Mouse (Mus musculus) midbrain, embryonic 13.5 days (tissue): ENCODE results near the gene Dnal1. TPM values are rescaled to one million over a fixed set of nuclear protein-coding genes. Genes with fewer than 3 reads are reported as not detected.

Source experiments
- ATAC-seq: fragments of 200-750 bp; cut with Nextera tagmentation; 2 replicates; pipeline ENCODE4 v1.8.0; 2017; ENCODE audit warnings: mild to moderate bottlenecking, moderate TSS enrichment, moderate library complexity
- H3K27ac ChIP-seq: fragments of 300-500 bp; sonication (generic); 2 replicates; pipeline ENCODE4 v1.5.1; 2015; ENCODE audit warnings: inconsistent platforms, mild to moderate bottlenecking, moderate library complexity
- H3K27me3 ChIP-seq: fragments of 300-500 bp; sonication (generic); 2 replicates; pipeline ENCODE4 v1.6.1; 2015; ENCODE audit warnings: mild to moderate bottlenecking, inconsistent platforms
- H3K36me3 ChIP-seq: fragments of 300-500 bp; sonication (generic); 2 replicates; pipeline ENCODE4 v1.6.1; 2015; ENCODE audit warnings: mild to moderate bottlenecking, inconsistent platforms
- H3K4me1 ChIP-seq: fragments of 300-500 bp; sonication (generic); replicated peaks from 2 replicates; pipeline ENCODE4 v1.6.1; 2015; ENCODE audit warnings: inconsistent platforms
- H3K4me2 ChIP-seq: fragments of 300-500 bp; sonication (generic); replicated peaks from 2 replicates; pipeline ENCODE4 v1.6.1; 2015; ENCODE audit warnings: moderate library complexity, mild to moderate bottlenecking, inconsistent platforms
- H3K4me3 ChIP-seq: fragments of 300-500 bp; sonication (generic); replicated peaks from 2 replicates; pipeline ENCODE4 v1.5.1; 2015; ENCODE audit warnings: mild to moderate bottlenecking, inconsistent platforms
- H3K9ac ChIP-seq: fragments of 300-500 bp; sonication (generic); replicated peaks from 2 replicates; pipeline ENCODE4 v1.6.1; 2015; ENCODE audit warnings: mild to moderate bottlenecking, inconsistent platforms
- H3K9me3 ChIP-seq: fragments of 300-500 bp; sonication (generic); 2 replicates; pipeline ENCODE4 v1.6.1; 2016; ENCODE audit warnings: mild to moderate bottlenecking, inconsistent platforms
- WGBS: fragments of 180-500 bp; shearing (Covaris S2); methylation state at CpG from one replicate; pipeline ENCODE4 v1.1.7; 2015; 5-methylcytosine and 5-hydroxymethylcytosine counted together
- polyA plus RNA-seq: library from polyadenylated mRNA; unstranded; fragments of >200 nt; fragmentation: Nextera tagmentation; extraction: Ambion mirVana; gene quantifications from 2 replicates; pipeline ENCODE4 v1.2.1, GENCODE M21; 2015

Gene Dnal1
- polyA plus RNA-seq, 1 experiment from 2014 or later: 9.7 TPM

GRCm38 (mm10) chr12:84180701-84181435 lies 66.7 kb downstream of the Dnal1 start:
- Histone ChIP-seq H3K4me3 (no peak overlapping the region), H3K36me3 (no peaks in the 10 kb centered on the region), H3K4me1 (peaks cover 59% of the 10 kb centered on the region), H3K9me3 (no peaks in the 10 kb centered on the region), H3K4me2 (no peak overlapping the region), H3K9ac (0 out of 2 replicates have a peak overlapping the region, but pooled peaks have one; percentile 24), H3K27me3 (no peaks in the 10 kb centered on the region), H3K27ac (peak overlapping the region; percentile 74)
- 65% methylated on average over 8 of the region's 8 CpGs for WGBS
- ATAC-seq: peak; percentile 86

- 0 out of 2 replicates have a peak overlapping the region, but pooled peaks have one; percentile 74 for H3K27ac ChIP-seq
- H3K9me3 ChIP-seq: no peaks in the 10 kb centered on the region
- H3K9ac ChIP-seq: no peak overlapping the region
- no peak overlapping the region for H3K4me3 ChIP-seq
- ATAC-seq: no peak
- no peaks in the 10 kb centered on the region for H3K27me3 ChIP-seq
- H3K4me2 ChIP-seq: peak overlapping the region; percentile 9; the same call in 1 of the 2 replicates
- H3K4me1 ChIP-seq: peaks cover 52% of the 10 kb centered on the region
- WGBS: 73% methylated on average over 6 of the region's 6 CpGs
- no peaks in the 10 kb centered on the region for H3K36me3 ChIP-seq
These were observed 67.8 kb downstream of the Dnal1 start for GRCm38 (mm10) chr12:84181999-84182398.

- H3K9ac ChIP-seq: no peak overlapping the region
- WGBS: 85% methylated on average over 5 of the region's 5 CpGs
- H3K27me3 ChIP-seq: no peaks in the 10 kb centered on the region
- no peaks in the 10 kb centered on the region for H3K9me3 ChIP-seq
- H3K36me3 ChIP-seq: no peaks in the 10 kb centered on the region
- no peak for ATAC-seq
- H3K4me2 ChIP-seq: no peak overlapping the region
- H3K4me3 ChIP-seq: no peak overlapping the region
- peaks cover 59% of the 10 kb centered on the region for H3K4me1 ChIP-seq
- H3K27ac ChIP-seq: no peak overlapping the region
These were observed 70.8 kb downstream of the Dnal1 start for GRCm38 (mm10) chr12:84184979-84185378.

- Histone ChIP-seq H3K36me3 (no peaks in the 10 kb centered on the region), H3K9ac (no peak overlapping the region), H3K4me1 (peaks cover 59% of the 10 kb centered on the region), H3K27ac (no peak overlapping the region), H3K4me2 (no peak overlapping the region), H3K4me3 (no peak overlapping the region), H3K9me3 (no peaks in the 10 kb centered on the region), H3K27me3 (no peaks in the 10 kb centered on the region)
- WGBS: 73% methylated on average over 6 of the region's 6 CpGs
- no peak for ATAC-seq
These were observed 71.4 kb downstream of the Dnal1 start for GRCm38 (mm10) chr12:84185547-84185946.

- H3K4me2 ChIP-seq: no peak overlapping the region
- no peak for ATAC-seq
- no peak overlapping the region for H3K9ac ChIP-seq
- no peak overlapping the region for H3K4me3 ChIP-seq
- H3K4me1 ChIP-seq: peaks cover 59% of the 10 kb centered on the region
- no peaks in the 10 kb centered on the region for H3K9me3 ChIP-seq
- H3K36me3 ChIP-seq: no peaks in the 10 kb centered on the region
- H3K27ac ChIP-seq: no peak overlapping the region
- H3K27me3 ChIP-seq: no peaks in the 10 kb centered on the region
- 60% methylated on average over 3 of the region's 3 CpGs for WGBS
These were observed 72.4 kb downstream of the Dnal1 start for GRCm38 (mm10) chr12:84186536-84186935.

- no peak overlapping the region for H3K4me2 ChIP-seq
- H3K9ac ChIP-seq: no peak overlapping the region
- H3K36me3 ChIP-seq: no peaks in the 10 kb centered on the region
- WGBS: 69% methylated on average over 5 of the region's 5 CpGs
- no peak overlapping the region for H3K27ac ChIP-seq
- H3K4me3 ChIP-seq: no peak overlapping the region
- H3K9me3 ChIP-seq: no peaks in the 10 kb centered on the region
- H3K27me3 ChIP-seq: no peaks in the 10 kb centered on the region
- peaks cover 59% of the 10 kb centered on the region for H3K4me1 ChIP-seq
- no peak; the same call in 1 of the 2 replicates for ATAC-seq
These were observed 72.8 kb downstream of the Dnal1 start for GRCm38 (mm10) chr12:84186950-84187349.

- no peaks in the 10 kb centered on the region for H3K36me3 ChIP-seq
- peaks cover 65% of the 10 kb centered on the region for H3K4me1 ChIP-seq
- no peaks in the 10 kb centered on the region for H3K9me3 ChIP-seq
- H3K9ac ChIP-seq: no peak overlapping the region
- H3K4me3 ChIP-seq: no peak overlapping the region
- WGBS: 84% methylated on average over 15 of the region's 15 CpGs
- no peak for ATAC-seq
- H3K4me2 ChIP-seq: no peak overlapping the region
- peak overlapping the region; percentile 27; the same call in 1 of the 2 replicates for H3K27ac ChIP-seq
- H3K27me3 ChIP-seq: no peaks in the 10 kb centered on the region
These were observed 73.8 kb downstream of the Dnal1 start for GRCm38 (mm10) chr12:84187752-84188601.

GRCm38 (mm10) chr12:84188881-84189444 lies 74.8 kb downstream of the Dnal1 start:
- no peaks in the 10 kb centered on the region for H3K36me3 ChIP-seq
- 0 out of 2 replicates have a peak overlapping the region, but pooled peaks have one; percentile 12 for H3K9ac ChIP-seq
- ATAC-seq: no peak
- no peak overlapping the region for H3K27ac ChIP-seq
- no peaks in the 10 kb centered on the region for H3K9me3 ChIP-seq
- H3K4me2 ChIP-seq: no peak overlapping the region
- H3K4me1 ChIP-seq: peaks cover 65% of the 10 kb centered on the region
- H3K27me3 ChIP-seq: no peaks in the 10 kb centered on the region
- WGBS: 67% methylated on average over 14 of the region's 14 CpGs
- no peak overlapping the region for H3K4me3 ChIP-seq

GRCm38 (mm10) chr12:84190151-84190820 lies 76.1 kb downstream of the Dnal1 start:
- Histone ChIP-seq H3K4me1 (peaks cover 78% of the 10 kb centered on the region), H3K9ac (no peak overlapping the region)
- WGBS: 55% methylated on average over 11 of the region's 15 CpGs

GRCm38 (mm10) chr12:84191190-84191589 lies 77.0 kb downstream of the Dnal1 start:
- 70% methylated on average over 7 of the region's 7 CpGs for WGBS
- Histone ChIP-seq H3K4me1 (peaks cover 79% of the 10 kb centered on the region), H3K4me3 (no peak overlapping the region), H3K27me3 (0 out of 2 replicates have a peak, but pooled peaks cover 4% of the 10 kb centered on the region), H3K4me2 (peak overlapping the region; percentile 97), H3K9me3 (no peaks in the 10 kb centered on the region), H3K9ac (peak overlapping the region; percentile 93; the same call in 1 of the 2 replicates), H3K27ac (no peak overlapping the region), H3K36me3 (no peaks in the 10 kb centered on the region)
- no peak for ATAC-seq

More at GRCm38 (mm10) chr12:84190151-84190820, 76.1 kb downstream of the Dnal1 start:
- no peak overlapping the region for H3K4me2 ChIP-seq
- no peak for ATAC-seq
- H3K9me3 ChIP-seq: no peaks in the 10 kb centered on the region
- H3K27me3 ChIP-seq: no peaks in the 10 kb centered on the region
- H3K36me3 ChIP-seq: no peaks in the 10 kb centered on the region
- no peak overlapping the region for H3K27ac ChIP-seq
- no peak overlapping the region for H3K4me3 ChIP-seq

- peak overlapping the region; percentile 93 for H3K9ac ChIP-seq
- peaks cover 77% of the 10 kb centered on the region for H3K4me1 ChIP-seq
- H3K27ac ChIP-seq: no peak overlapping the region
- H3K4me3 ChIP-seq: peak overlapping the region; percentile 84
- peak overlapping the region; percentile 97 for H3K4me2 ChIP-seq
- no peaks in the 10 kb centered on the region for H3K36me3 ChIP-seq
- no peak for ATAC-seq
- H3K9me3 ChIP-seq: no peaks in the 10 kb centered on the region
- WGBS: 25% methylated on average over 5 of the region's 5 CpGs
- 0 out of 2 replicates have a peak, but pooled peaks cover 4% of the 10 kb centered on the region for H3K27me3 ChIP-seq
These were observed 77.6 kb downstream of the Dnal1 start for GRCm38 (mm10) chr12:84191770-84192169.
